Mouse (Mus musculus): ENCODE results near the gene Tulp1. TPM values are rescaled to one million over a fixed set of nuclear protein-coding genes. Genes with fewer than 3 reads are reported as not detected.
A peak's percentile ranks its signal among the peaks of the same experiment; 100 is the strongest.
"Not testable (repeated sequence)": the region's sequence is repeated elsewhere in the genome, so short reads cannot be mapped to it uniquely, and the experiment has no call there.

Tulp1 gene
- total RNA-seq (2014; fragmentation: Nextera tagmentation) (not detected in 2 replicates), total RNA-seq (2017) (0.69 TPM in 1 of 2 replicates, not detected in the other)

DNA sequence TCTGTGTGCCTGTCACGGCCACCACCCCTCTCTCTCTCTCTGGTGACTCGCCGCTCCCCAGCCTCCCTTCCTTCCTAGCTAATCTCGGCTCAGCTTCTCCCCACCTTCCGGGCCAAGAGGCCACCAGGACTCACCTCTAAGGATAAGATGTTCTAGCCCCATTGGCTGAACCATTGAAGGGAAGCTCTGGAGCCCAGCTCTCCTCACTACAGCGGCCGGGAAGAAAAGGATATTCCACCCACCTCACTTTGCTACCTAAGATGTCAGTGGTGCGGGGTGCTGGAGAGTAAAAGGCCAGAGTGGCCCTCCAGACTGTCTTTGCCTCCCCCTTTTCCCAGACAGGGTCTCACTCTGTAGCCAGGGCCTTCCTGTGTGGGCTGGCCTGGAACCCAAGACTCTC is at the start of gene Tulp1:
Tulp1 (minus strand) TSS at position 101 of the 400 bp plus-strand sequence.
- ATAC-seq (replicated peaks; ENCODE audit: poor library complexity, severe bottlenecking) = no peak

DNA sequence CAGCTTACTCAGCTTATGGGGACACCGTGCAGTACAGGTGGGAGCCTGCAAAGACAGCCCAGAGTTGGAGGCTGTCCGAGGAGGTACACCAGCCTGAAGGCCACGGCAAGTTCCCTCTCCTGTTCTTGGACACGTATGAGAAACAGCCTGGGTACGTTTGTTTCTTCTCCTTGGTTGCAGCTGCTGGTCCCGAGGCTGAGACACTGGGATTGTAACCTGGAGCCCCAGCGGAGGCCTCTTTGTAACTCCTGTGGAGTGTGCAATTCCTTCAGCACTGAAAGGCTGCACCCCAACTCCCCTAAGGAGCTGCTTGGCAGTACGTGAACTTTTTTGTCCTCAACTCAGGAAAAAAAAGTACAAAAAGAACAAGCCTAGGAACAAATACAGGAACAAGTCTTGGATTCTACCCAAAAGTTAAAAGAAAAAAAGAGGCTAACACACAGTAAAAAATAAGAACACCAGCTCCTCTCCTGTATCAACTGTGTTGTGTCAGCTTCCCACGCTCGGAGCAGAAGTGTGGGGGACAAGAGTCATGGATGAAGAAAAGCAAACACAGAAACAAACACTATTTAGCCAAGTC is 46.4 kb upstream of the Tulp1 start:
- ATAC-seq (replicated peaks; ENCODE audit: poor library complexity, severe bottlenecking) = no peak

DNA sequence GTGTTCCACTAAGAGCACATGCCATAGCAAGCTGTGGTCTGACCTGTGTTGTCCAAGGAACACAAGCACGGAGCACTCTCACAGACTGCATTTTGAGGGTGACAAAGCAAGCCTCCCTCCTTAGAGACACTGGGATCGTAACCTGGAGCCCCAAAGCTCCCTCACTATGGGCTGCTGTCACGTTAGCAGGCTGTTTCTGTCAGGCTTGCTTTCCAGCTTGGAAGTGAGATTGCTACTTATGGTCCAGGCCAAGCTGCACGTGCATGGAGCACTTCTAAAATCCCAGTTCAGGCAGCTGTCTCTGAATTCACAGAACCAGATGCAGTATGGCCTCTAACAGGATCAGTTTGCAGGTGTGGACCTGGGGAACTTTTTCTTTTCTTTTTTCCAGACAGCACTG is 45.7 kb upstream of the Tulp1 start:
- ATAC-seq (replicated peaks; ENCODE audit: poor library complexity, severe bottlenecking) = no peak

DNA sequence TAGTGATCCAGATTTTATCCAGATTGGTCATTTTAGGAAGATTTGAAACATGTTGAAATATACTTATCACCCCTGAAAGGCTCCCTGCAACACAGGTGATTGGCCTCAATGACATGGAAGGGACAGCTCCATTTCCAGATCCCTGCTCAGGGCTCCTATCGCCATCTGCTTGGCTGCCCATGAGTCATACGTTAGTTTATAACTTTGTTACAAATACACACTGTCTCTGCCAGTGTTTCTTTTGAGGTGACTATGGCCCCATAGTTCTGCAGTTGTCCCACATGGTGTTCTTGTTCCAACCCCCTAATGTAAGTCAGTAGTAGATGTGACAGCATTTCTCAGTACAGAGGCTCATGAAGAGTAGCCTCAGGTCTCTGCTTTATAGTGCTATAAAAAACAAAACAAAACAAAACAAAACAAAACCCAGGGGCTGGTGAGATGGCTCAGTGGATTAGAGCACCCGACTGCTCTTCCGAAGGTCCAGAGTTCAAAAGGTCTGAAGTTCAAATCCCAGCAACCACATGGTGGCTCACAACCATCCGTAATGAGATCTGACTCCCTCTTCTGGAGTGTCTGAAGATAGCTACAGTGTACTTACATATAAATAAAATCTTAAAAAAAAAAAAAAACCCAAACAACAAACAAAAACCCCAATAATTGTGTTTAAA is 43.4 kb upstream of the Tulp1 start:
- no peak for ATAC-seq (replicated peaks; ENCODE audit: poor library complexity, severe bottlenecking)

DNA sequence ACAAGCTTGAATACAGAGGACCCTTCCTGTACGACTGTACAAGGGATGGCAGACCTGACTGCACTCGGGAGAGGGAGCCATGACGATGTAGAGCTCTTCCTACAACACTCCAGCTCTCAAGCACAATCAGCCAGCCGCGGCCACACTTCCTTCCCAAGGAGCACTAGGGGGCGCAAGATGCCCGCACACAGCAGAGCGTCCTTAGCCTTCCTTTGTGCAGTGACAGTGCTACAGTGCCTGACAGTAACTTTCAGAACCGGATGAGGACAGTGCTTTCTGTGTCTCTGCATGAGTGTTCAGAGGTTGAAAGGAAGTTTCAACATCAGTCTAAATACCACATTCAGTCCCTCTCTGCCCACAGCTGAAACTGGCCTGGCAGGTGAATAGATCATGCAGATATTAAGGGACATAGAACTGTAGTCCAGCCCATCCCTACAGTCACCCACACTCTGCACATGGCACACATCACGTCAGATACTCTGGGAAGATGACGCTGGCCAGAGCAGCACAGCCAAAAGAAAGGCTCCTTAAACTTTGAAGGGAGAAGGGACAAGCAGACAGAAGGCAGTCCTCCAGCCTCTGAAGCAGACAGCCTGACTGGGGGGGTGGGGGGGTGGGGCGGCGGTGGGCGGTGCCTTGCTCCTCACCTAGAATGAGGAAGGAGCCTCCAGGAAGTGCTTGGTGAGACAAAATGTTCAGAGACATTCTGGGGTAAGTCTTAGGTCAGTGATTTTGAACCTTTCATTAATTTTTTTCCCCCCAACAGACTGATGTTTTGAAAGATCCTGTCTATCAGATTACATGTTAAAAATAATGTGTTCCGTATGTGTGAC is 42.6 kb upstream of the Tulp1 start:
- ATAC-seq (replicated peaks; ENCODE audit: poor library complexity, severe bottlenecking) = peak; percentile 95

DNA sequence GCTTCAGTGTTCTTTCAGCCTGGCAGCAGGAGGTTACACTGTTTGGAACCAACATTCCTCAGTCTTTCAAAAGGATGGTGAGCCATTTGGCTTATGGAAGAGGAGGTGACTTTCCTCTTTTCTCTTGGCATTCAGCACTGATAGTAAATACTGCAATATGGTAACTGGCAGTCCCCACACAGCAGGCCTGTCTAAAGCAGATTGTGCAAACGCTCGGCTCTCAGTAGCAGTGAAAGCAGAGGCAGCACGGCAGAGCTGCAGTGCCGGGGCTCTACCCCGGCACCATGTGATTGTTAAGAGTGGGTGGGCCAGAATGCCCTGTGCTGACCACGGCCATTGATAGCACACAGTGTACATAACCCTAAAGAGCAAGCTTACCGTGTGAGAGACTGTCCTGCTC is 41.4 kb upstream of the Tulp1 start:
- no peak for ATAC-seq (replicated peaks; ENCODE audit: poor library complexity, severe bottlenecking)

DNA sequence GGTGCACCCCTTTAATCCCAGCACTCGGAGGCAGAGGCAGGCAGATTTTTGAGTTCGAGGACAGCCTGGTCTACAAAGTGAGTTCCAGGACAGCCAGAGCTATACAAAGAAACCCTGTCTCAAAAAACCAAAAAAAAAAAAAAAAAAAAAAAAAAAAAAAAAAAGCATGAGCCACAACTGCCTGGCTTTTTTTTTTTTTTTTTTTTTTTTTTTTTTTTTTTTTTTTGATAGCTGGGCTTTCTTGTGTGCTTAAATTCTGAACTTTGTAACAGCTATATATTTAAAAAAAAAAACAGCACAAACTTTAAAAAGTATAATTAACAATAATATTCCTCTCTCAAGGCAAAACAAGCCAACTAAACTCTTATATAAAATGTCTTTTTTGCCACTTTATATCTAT is 39.7 kb upstream of the Tulp1 start:
- ATAC-seq (replicated peaks; ENCODE audit: poor library complexity, severe bottlenecking) = not testable (repeated sequence)

DNA sequence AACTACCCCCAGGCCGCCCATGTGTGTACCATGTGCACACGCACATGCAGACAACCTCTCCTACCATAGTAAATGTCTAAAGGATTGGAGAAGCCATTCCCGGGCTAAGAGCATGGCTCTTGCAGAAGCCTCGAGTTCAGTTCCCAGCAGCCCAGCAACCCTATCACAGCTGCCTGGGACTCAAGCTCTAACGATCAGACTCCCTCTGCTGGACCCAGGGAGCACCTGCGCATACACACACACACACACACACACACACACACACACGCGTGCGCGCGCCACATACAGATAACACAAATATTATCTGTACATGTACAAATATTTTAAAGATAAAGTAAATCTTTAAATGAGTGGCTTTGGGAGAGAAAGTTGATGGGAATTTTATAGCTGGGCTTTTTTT is 39.3 kb upstream of the Tulp1 start:
- ATAC-seq (replicated peaks; ENCODE audit: poor library complexity, severe bottlenecking) = no peak

DNA sequence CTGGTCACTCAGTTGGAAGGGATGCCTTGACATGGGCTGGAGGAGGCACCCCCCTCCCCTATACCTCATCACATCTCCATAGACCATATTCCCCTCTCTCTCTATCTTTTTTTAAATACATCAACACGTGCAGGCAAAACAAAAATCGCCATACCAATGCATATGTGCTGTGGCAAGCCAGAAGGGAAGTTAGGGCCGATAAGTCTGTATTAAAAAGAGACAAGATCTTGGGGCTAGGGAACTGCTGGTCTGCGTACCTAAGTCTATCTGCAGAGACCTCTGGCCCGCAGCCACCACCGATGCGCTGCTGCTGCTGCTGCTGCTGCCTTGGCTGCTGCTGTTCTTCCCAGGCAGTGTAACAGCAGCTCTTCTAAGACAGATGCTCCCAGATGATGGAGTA is 30.0 kb upstream of the Tulp1 start:
- no peak for ATAC-seq (replicated peaks; ENCODE audit: poor library complexity, severe bottlenecking)

DNA sequence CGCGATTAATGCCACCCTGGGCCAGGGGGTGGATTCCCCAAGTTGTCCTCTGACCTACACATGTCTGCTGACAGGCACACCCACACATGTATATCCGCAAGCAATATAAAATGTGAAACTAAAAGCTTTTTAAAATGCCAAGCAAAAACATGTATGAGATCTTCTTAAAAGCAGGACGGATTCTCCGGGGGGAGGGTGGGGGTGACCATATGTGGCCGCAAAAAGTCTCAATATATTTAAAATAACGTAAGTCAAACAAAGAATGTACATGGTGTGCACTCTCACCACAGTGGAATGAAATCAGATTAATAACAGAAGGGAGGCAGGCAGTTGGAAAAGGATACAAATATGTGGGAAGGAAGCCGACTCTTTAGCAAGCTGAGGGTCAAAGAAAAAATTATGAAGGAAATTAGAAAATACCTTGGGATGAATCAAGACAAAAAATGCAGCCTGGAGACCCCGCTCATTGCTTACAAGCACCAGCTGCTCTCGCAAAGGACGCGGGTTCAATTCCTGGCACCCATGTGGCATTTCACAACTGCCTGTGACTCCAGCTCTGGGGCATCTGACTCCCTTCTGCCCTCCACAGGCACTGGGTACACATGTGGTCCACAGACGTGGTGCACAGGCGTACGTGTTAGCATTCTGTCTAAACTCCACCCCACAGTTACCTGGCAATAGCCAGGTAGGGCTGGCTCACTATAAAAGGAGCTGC is 29.2 kb upstream of the Tulp1 start:
- no peak for ATAC-seq (replicated peaks; ENCODE audit: poor library complexity, severe bottlenecking)

DNA sequence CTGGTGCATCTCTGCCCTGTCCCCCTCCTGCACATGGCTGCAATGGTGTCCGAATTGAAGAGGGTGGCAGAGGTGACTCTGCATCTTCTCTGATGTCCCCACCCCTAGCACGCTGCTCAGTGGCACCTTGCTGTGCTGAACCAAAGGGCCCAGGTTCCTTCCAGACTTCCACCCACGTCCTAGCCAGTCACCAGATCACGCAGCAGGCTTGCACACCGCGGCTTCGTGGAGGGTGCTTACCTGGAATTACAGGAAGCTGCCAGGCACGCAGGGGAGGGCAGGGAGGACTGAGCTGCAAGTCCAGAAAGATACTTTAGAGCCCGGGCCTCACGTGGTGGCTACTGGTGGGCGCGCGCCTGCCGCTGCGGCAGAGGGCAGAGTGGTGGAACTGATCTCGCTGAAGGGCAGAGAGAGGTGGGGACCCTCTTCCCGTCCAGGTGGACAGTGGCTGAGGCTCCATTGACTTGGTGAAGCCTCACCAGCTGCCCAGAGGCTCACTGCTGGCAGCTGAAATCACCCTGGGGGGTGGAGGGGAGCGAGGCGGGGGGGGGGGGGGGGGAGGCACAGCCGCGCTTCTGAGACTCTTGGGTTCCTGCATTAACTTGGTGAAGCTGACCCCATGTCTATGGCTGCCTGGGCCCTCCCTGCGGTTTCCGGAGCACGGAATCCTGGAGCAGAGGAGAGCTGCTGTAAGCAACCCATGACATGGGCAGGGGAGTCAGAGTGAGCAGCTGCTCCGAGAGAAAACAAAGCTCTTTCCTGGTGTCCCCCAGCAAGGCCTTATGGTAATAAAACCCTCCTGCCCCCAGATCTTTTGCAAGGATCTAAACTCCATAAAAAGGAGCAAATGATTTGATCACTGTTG is 26.8 kb upstream of the Tulp1 start:
- ATAC-seq (replicated peaks; ENCODE audit: poor library complexity, severe bottlenecking) = peak; percentile 56

DNA sequence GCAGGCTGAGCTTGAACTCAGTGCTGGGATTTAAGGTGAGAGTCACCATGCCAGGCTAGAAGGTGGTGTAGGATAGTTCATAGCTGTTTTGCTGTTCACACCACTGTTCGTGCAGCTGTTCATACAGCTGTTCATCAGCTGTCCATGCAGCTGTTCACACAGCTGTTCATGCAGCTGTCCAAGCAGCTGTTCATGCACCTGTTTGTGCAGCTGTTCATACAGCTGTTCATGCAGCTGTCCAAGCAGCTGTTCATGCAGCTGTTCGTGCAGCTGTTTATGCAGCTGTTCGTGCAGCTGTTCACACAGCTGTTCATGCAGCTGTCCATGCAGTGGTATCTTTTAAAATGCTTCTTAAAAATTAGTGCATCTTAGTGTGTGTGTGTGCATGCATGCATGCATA is 23.5 kb upstream of the Tulp1 start:
- ATAC-seq (replicated peaks; ENCODE audit: poor library complexity, severe bottlenecking) = no peak

DNA sequence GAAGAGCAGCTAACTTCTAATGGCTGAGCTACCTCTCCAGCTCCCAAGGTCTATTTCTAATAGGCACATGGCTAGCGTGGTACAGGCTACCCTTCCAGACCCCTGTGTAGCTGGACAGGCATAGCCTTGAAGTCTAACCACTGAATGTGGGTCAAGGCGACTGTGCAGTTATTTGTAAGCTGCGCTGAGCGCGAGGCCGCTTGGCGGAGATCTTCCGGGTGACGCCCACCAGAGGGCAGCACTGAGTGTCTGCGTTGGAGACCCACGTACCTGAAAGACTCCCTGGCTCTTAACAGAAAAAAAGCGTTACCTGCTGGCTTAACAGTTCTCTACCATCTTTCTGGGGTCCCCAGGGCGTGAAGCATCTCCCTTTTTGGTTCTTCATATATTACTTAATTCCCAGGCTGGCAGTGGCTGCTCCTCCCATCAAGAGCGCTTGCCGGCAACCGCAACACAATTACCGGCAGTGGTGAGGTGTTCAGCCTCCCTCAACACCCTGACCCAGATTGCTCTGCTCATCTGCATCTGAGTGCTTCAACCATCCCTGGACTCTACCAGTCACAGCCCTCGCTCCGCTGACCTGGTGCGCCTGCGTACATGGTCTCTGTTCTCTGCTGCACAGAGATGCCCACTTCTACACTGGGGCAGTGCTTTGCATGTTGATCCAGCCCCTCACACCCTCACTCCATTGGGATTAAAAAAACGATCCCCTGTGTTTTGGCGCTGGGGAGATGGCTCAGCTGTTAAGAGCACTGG is 21.3 kb upstream of the Tulp1 start:
- peak; percentile 71 for ATAC-seq (replicated peaks; ENCODE audit: poor library complexity, severe bottlenecking)

DNA sequence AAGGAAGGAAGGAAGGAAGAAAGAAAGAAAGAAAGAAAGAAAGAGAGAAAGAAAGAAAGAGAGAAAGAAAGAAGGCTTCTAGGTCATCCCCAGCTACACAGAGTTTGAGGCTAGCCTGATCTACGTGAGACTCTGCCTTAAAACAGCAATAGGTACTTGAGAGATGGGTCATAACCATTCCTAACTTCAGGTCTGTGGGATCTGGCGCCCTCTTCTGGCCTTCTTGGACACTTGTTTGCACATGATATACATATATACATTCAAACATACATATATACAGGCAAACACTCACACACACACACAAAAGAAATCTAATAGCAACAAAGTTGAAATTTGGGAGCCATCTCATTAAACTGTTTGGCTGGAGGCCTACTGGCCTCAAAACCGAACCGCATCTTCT is 19.3 kb upstream of the Tulp1 start:
- no peak for ATAC-seq (replicated peaks; ENCODE audit: poor library complexity, severe bottlenecking)

DNA sequence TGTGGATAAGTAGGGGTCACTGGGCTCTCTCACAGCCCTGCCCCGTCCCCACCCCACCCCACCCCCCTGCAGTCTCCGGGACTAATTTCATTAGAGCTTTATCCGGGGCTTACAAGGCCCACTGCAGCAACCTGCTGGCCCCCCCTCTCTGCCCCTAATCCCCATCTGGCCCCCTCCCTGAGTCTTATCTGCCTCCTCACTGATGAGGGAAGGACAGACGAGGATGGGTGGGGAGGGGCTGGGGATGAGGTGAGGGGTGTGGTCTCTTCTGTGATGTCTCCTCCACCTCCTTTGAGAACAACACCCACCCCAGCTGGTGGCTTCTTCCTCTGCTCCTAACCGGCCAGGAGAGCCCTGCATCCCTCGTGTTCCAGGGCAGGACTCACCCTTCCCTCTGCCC is 15.2 kb upstream of the Tulp1 start:
- ATAC-seq (replicated peaks; ENCODE audit: poor library complexity, severe bottlenecking) = no peak

DNA sequence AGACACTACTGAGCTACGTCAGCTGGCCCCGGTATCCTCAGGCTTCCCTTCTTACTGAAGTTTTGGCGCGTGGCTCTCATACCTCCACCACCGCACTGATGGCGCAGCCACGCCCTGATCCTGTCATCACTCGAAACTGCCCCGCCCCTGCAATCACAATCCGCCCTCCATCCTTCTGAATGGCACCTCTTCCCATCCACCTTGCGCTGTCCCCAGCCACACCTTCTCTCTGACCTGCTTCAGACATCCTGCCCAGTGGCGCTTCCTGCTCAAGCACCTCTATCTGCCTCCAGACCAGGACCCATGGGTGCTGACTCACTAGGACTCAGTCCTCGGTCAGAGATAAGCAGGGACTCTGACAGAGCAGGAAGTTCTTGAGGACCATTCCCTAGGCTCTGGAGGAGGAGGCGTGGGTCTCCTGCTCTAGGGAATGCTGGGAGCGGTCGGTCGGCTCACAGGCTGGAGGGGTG is 10.6 kb upstream of the Tulp1 start:
- ATAC-seq (replicated peaks; ENCODE audit: poor library complexity, severe bottlenecking) = peak; percentile 57

DNA sequence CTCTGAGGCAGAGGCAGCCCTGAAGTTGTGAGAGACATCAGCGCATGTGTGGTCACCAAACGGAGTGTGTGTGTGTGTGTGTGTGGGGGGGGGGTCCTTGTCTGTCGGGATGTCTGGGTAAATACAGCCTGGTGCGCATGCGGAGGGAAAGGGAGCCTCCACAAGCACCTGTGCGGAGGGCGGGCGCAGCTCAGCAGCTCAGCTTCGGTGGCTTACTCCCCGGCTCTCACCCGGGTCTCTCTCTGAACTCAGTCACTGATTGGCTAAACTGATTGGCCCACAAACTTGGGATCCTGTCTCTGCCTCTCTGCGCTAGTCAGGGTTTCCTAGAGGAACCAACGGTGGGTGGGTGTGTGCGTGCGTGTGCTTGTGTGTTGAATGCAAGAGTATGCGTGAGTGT is 9.5 kb upstream of the Tulp1 start:
- 0 out of 2 replicates have a peak, but pooled peaks have one; percentile 25 for ATAC-seq (replicated peaks; ENCODE audit: poor library complexity, severe bottlenecking)

DNA sequence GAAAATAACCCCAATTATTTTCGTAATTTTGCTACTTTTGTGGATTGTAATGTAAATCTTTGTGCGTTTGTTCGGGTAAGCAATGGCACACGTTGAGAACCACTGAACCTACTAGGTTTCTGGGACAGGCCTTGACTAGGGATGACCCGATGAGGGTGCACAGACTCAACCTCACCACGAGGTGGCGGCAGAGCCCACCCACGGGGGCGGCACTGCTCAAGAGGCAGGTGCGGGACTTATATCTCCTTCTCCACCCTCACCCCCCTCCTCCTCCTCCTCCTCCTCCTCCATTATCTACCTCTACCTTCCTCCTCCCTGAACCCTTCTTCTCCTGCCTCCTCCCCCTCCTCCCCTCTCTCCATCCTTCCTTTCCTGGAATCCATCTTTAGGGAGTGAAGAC is 8.8 kb upstream of the Tulp1 start:
- peak; percentile 79 for ATAC-seq (replicated peaks; ENCODE audit: poor library complexity, severe bottlenecking)

DNA sequence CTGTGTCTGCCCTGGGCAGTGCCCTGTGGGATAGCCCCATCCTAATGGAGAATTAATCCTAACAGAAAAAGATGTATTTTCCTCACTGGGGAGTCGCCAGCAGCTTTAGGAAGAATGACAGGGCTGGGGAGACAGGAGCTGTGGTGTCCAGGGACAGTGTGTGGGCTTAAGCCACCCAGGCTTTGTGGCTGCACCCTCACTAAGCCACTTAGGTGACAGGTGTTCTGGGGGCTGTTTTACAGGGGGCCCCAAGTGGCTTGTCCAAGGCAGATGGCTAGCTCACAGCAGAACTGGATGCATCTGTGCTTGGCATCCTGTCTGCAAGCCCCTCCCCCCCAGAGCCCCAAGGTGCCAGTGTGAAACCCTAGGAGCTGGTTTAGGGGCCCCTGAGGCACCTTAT is 6.9 kb upstream of the Tulp1 start:
- no peak for ATAC-seq (replicated peaks; ENCODE audit: poor library complexity, severe bottlenecking)
